Mouse (Mus musculus): ENCODE results near the gene S100a6. TPM values are rescaled to one million over a fixed set of nuclear protein-coding genes. Genes with fewer than 3 reads are reported as not detected.

Gene S100a6
- polyA plus RNA-seq, 2 experiments, result 108 to 233 TPM

DNA sequence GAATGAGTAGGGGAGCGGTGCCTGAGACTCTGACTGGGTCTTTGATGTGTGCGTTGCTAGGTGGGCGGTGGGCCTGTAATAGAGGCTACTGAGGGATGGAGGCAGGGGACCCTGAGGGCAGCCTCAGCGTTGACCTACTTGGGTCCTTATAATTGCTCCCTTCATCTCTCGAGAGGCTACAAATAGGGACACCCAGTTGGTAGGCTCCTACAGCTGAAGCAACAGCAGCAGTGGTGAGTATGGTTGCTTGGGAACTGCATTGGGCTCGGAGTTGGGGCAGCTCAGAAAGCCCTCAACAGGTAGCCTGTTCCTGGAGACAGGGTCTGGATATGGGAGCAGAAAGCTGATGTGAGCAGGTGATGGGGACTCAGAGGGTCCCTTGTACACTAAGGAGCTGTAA lies 12.6 kb upstream of the S100a6 start:
- no peaks in the 10 kb centered on the region for H3K9me3 ChIP-seq (ENCODE audit: control insufficient read depth, low read length)
- no peaks in the 10 kb centered on the region for H3K36me3 ChIP-seq (ENCODE audit: control insufficient read depth, insufficient read depth, low read length)
- TF ChIP-seq POLR2A (IDR thresholded peaks at IDR 0.05; ENCODE audit: borderline replicate concordance, extremely low read depth, insufficient read depth, insufficient read length), result no peak
- no peak overlapping the region for H3K4me3 ChIP-seq (replicated peaks; ENCODE audit: low read length)
- 68% methylated on average over 6 of the region's 6 CpGs for WGBS
- no peak for ATAC-seq (ENCODE audit: low FRiP score, low read depth)
- no peak for DNase-seq (ENCODE audit: low spot score)
- no peaks in the 10 kb centered on the region for H3K27me3 ChIP-seq (ENCODE audit: control insufficient read depth, insufficient read depth, low read length)
- no peak overlapping the region for H3K4me2 ChIP-seq (replicated peaks; ENCODE audit: low read depth, low read length, severe bottlenecking)
- H3K27ac ChIP-seq (replicated peaks; ENCODE audit: low read depth, low read length), result no peak overlapping the region
- H3K4me1 ChIP-seq (ENCODE audit: control insufficient read depth, insufficient read depth, low read length), result peaks cover 20% of the 10 kb centered on the region
- H3K9ac ChIP-seq (ENCODE audit: low read depth, low read length, severe bottlenecking), result no peak overlapping the region

DNA sequence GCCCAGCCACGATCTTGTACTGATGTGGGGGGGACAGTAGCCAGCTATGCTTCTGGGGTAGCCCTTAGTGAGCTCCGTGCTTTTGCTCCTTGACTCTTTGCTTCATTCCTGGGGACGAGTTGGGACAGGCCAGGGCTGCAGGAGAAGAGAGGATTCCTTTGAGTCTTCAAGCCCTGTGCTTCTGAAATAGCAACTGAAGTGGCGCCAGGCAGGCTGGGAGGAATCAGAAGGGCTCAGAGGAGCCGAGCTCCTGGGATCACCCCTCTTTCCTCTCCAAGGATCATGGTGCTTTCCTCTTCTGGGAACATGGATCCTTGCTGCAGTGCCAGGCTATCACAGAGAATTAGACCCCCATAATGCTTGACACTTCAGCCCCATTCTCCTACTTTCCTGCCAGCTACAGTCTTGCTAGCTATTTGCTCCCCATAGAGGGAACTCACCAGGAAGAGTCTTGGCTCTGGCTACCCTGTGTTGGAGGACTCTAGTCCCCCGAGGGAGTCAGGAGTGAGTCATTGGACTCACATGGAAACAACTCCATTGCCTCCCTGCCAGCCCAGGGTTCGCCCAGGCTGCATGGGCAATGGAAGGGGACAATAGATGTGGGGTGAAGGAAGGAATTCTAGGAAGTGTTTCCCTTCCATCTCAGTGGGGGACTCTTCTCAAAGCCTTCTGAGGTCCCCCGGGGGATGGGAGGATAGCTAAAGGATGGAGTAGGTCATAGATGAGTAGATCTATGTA lies 12.1 kb upstream of the S100a6 start:
- H3K4me2 ChIP-seq (replicated peaks; ENCODE audit: low read depth, low read length, severe bottlenecking), result no peak overlapping the region
- WGBS, result 74% methylated on average over 8 of the region's 8 CpGs
- peaks cover 25% of the 10 kb centered on the region for H3K4me1 ChIP-seq (ENCODE audit: control insufficient read depth, insufficient read depth, low read length)
- no peak overlapping the region for H3K4me3 ChIP-seq (replicated peaks; ENCODE audit: low read length)
- no peak overlapping the region for H3K9ac ChIP-seq (ENCODE audit: low read depth, low read length, severe bottlenecking)
- ATAC-seq (ENCODE audit: low FRiP score, low read depth), result no peak
- H3K36me3 ChIP-seq (ENCODE audit: control insufficient read depth, insufficient read depth, low read length), result no peaks in the 10 kb centered on the region
- no peak for DNase-seq (ENCODE audit: low spot score)
- TF ChIP-seq POLR2A (IDR thresholded peaks at IDR 0.05; ENCODE audit: borderline replicate concordance, extremely low read depth, insufficient read depth, insufficient read length), result no peak
- no peaks in the 10 kb centered on the region for H3K9me3 ChIP-seq (ENCODE audit: control insufficient read depth, low read length)
- H3K27me3 ChIP-seq (ENCODE audit: control insufficient read depth, insufficient read depth, low read length), result no peaks in the 10 kb centered on the region
- no peak overlapping the region for H3K27ac ChIP-seq (replicated peaks; ENCODE audit: low read depth, low read length)

DNA sequence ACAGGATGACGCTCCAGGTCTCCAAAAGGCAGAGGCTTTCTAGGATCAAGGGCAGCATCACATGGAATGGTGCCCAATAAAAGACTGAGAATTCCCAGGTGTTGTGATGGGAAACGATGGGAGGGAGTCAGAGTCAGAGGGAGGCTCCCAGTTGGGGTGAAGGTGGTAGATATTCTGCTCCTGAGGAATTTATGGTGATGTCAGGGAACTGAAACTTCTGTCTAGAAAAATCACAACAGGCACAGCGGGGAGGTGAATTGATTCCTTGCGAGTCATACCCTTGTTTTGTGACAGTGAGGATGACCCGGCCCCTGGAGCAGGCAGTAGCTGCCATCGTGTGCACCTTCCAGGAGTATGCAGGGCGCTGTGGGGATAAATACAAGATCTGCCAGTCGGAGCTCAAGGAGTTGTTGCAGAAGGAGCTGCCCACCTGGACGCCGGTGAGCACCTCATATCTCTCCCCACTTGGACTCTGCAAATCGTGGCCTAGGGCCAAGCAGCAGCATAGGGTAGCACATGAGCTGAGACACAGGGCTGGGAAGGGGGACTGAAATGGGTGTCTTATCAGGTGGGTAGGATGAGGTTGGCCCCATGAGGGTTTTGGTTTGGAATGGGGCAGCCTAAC lies 11.1 kb upstream of the S100a6 start, which contains the start of gene Gm42674:
TSS of gene Gm42674 (plus strand) at position 419 of the 625 bp plus-strand sequence.
- no peaks in the 10 kb centered on the region for H3K36me3 ChIP-seq (ENCODE audit: control insufficient read depth, insufficient read depth, low read length)
- H3K9me3 ChIP-seq (ENCODE audit: control insufficient read depth, low read length), result no peaks in the 10 kb centered on the region
- H3K27me3 ChIP-seq (ENCODE audit: control insufficient read depth, insufficient read depth, low read length), result no peaks in the 10 kb centered on the region
- DNase-seq (ENCODE audit: low spot score) (no peak), ATAC-seq (ENCODE audit: low FRiP score, low read depth) (no peak)
- H3K27ac ChIP-seq (replicated peaks; ENCODE audit: low read depth, low read length), result no peak within 1 kb of the TSS
- peaks cover 33% of the 10 kb centered on the region for H3K4me1 ChIP-seq (ENCODE audit: control insufficient read depth, insufficient read depth, low read length)
- no peak within 1 kb of the TSS for H3K4me2 ChIP-seq (replicated peaks; ENCODE audit: low read depth, low read length, severe bottlenecking)
- H3K9ac ChIP-seq (ENCODE audit: low read depth, low read length, severe bottlenecking), result no peak within 1 kb of the TSS
- 79% methylated on average over 11 of the region's 11 CpGs for WGBS
- no peak within 1 kb of the TSS for H3K4me3 ChIP-seq (replicated peaks; ENCODE audit: low read length)
- no peak for TF ChIP-seq POLR2A (IDR thresholded peaks at IDR 0.05; ENCODE audit: borderline replicate concordance, extremely low read depth, insufficient read depth, insufficient read length)

DNA sequence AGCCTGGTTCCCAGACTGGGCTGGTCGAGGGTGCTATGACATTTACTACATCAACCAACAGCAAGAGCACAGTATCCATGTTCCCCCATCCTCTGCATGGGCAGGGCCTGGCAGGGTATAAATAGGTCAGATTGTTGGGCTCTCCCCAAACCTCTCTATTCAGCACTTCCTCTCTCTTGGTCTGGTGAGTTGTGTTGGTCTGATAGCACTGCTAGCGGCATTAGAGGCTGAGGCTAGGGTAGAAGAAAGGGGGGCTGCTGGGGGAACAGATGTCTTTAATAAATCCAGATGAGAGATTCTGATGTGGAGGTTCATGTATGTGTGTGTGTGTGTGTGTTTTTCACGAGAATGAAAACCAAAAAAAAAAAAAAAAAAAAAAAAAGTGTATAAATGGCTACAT lies 9.1 kb upstream of the S100a6 start, which contains the start of gene S100a4:
TSS of gene S100a4 (plus strand) at position 149 of the 400 bp plus-strand sequence.
- Histone ChIP-seq H3K4me3 (replicated peaks; ENCODE audit: low read length) (no peak within 1 kb of the TSS), H3K9me3 (ENCODE audit: control insufficient read depth, low read length) (no peaks in the 10 kb centered on the region), H3K27me3 (ENCODE audit: control insufficient read depth, insufficient read depth, low read length) (no peaks in the 10 kb centered on the region), H3K36me3 (ENCODE audit: control insufficient read depth, insufficient read depth, low read length) (no peaks in the 10 kb centered on the region), H3K4me1 (ENCODE audit: control insufficient read depth, insufficient read depth, low read length) (peaks cover 39% of the 10 kb centered on the region), H3K27ac (replicated peaks; ENCODE audit: low read depth, low read length) (peak within 1 kb of the TSS; percentile 84), H3K9ac (ENCODE audit: low read depth, low read length, severe bottlenecking) (no peak within 1 kb of the TSS), H3K4me2 (replicated peaks; ENCODE audit: low read depth, low read length, severe bottlenecking) (no peak within 1 kb of the TSS)
- WGBS, result 36% methylated on average over 3 of the region's 3 CpGs
- DNase-seq (ENCODE audit: low spot score) (peak; percentile 68), ATAC-seq (ENCODE audit: low FRiP score, low read depth) (peak; percentile 64)
- no peak for TF ChIP-seq POLR2A (IDR thresholded peaks at IDR 0.05; ENCODE audit: borderline replicate concordance, extremely low read depth, insufficient read depth, insufficient read length)

DNA sequence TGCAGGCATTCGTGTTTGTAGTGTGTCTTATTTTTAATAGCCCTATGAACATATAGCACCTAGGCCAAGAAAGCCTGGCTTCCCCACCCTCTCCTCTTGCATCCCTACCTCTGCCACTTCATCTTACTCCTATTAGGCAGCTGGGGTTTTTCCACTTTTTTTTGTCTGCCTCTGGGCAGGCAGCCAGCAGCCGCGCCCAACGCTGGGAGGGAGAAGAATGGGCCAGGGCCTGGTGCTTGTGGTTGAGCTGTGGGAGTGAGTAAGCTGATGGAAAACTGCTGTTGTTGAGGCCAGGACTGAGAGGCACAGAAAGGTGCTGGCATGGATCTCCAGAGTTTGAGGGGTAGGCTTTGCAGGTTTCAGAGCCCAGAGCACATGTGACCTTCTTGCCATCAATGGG lies 8.3 kb upstream of the S100a6 start:
- TF ChIP-seq POLR2A (IDR thresholded peaks at IDR 0.05; ENCODE audit: borderline replicate concordance, extremely low read depth, insufficient read depth, insufficient read length), result no peak
- Histone ChIP-seq H3K4me1 (ENCODE audit: control insufficient read depth, insufficient read depth, low read length) (peaks cover 39% of the 10 kb centered on the region), H3K36me3 (ENCODE audit: control insufficient read depth, insufficient read depth, low read length) (no peaks in the 10 kb centered on the region), H3K27ac (replicated peaks; ENCODE audit: low read depth, low read length) (peak overlapping the region; percentile 84), H3K9me3 (ENCODE audit: control insufficient read depth, low read length) (no peaks in the 10 kb centered on the region), H3K27me3 (ENCODE audit: control insufficient read depth, insufficient read depth, low read length) (no peaks in the 10 kb centered on the region), H3K9ac (ENCODE audit: low read depth, low read length, severe bottlenecking) (no peak overlapping the region), H3K4me3 (replicated peaks; ENCODE audit: low read length) (no peak overlapping the region), H3K4me2 (replicated peaks; ENCODE audit: low read depth, low read length, severe bottlenecking) (no peak overlapping the region)
- ATAC-seq (ENCODE audit: low FRiP score, low read depth) (peak; percentile 77), DNase-seq (ENCODE audit: low spot score) (peak; percentile 90)
- 4% methylated on average over 4 of the region's 4 CpGs for WGBS

Data from limb, embryonic 14.5 days (tissue).